Mouse (Mus musculus): Measurements from ENCODE around the gene Atp6v1g3.

The Atp6v1g3 gene

DNA sequence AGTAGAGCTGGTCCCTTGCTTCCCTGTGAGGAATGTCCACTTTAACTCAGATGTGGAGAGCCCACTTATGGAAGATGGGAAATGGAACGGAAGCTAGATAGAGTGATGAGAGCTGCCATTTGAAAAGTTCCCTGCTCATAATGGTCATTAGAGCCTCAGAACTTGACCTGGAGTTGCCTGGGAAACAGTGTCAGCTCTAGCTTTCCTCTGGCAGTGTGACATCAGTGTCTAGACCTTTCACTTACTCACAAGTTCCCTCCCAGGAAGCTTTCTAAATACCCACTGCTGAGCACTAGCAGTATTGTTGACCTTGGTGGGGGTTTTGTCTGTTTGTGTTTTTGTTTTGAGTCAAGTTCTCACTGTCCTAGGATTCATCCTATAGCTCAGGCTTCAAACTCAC is 15.2 kb downstream of the Atp6v1g3 start:
- no peak for DNase-seq (ENCODE audit: low spot score in 2 of 2)

DNA sequence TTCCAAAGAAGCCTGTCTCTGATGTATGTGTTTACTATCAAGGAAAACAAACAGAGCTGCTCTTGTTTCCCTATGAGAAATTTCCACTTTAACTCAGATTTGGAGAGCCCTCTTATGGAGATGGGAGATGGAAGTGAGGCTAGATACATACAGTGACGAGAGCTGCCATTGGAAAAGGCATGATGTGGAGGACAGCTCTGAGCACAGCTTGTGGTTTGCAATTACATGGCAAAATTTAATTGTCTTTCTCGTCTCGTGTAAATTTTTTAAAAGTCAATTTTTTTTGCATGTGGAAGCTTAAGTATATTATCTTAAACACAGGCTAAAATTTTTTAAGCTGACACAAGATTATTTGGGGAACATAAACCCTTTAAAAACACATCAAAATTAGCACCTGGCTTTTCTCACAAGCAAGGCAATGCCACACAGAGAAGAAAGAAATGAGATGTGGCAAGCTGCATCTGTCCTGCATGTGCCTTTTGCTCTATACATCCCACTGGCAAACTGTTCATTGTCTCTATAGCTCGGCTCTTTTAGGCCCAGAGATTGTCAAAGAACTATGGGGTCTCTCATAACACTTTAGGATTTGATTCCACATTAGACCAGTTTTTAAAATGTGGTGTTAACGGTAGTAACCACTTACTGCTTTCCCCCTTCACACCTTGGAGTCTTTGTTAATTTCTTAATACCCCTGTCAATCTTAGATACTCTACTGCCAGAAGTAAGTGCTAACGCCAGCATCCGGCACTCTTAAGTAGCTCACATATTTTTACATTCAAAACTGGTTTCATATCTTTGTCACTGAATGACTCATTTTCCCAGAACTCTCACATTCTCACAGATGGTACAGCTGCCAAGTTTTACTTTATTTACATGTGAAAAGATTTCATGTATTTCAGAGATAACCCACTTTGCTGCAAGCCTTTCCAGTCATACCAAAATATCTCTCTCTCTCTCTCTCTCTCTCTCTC is 16.2 kb downstream of the Atp6v1g3 start:
- peak; percentile 20 to 39 for DNase-seq (ENCODE audit: low spot score in 2 of 2)

DNA sequence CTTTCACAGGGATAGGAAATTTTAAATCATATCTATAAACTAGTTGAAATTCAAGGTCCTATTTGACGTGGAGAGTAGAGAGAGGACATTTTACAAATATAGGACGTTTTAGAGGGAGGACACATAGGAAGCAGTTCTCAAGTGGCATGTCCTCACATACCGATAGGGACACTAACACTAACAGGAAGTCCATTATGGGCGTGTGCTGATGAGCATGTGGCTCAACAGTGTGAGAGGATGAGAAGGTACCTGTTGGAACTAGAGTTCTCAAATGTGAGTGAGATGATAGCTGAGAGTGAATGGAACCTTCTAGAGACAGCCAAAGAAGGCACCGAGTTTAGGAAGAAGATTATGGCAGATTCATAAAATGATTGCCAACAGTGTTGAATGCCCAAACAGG is 17.9 kb downstream of the Atp6v1g3 start:
- DNase-seq (ENCODE audit: low spot score in 2 of 2): no peak

DNA sequence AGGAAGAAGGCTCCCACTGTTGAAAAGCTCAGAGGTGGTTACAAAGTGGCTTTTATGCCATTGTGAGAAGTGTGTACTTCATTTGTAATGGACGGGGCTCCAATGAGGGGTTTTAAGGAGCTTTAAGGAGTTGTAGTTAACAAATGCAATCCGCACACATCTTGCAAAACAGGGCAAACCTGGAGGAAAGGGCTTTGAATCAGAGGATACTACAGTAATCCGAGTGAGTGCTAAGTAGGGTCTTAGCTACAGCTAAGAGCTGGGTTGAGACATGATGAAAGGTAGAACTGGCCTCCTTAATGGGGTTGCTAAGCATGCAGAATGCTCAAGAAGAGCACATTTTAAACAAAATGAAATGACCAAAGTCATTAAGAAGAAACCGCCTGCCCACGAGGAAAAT is 20.9 kb downstream of the Atp6v1g3 start:
- DNase-seq (ENCODE audit: low spot score in 2 of 2): no peak

DNA sequence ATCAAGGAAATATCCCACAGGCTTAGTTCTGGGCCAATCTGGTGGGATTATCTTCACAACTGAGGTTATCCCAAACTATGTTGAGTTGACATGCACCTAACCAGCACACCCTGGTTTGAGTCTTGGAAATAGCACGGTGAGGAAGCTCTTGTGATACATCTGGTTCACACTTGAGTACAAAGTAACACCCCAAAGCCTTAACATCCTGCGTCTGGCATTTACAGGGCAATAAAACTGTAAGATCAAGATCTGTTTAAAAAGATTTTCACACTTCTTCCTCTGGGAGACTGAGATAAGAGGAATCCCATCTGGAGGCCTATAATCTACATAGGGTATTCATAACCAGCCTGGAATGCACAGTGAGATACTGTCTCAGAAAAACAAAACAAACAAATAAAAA is 24.6 kb downstream of the Atp6v1g3 start:
- DNase-seq (ENCODE audit: low spot score in 2 of 2): no peak

DNA sequence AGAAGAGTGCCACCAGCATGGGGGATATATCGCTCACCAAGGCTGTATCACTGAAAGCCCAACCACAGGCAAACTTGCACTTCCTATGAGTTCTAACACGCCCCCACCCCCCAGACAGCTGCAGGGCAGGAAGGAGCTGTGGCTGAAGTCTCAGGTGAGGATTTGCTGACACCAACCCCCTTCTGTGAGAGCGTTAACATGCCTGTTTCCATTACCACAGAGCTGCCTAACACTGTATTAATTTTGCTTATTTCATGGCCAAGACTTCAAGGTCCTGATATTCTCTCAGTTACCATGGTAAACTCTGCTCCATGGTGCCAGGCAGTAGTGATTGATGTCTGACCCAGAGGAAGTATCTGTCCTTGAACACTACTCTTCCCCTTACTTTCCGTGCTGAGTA is 26.0 kb downstream of the Atp6v1g3 start:
- no peak for DNase-seq (ENCODE audit: low spot score in 2 of 2)

DNA sequence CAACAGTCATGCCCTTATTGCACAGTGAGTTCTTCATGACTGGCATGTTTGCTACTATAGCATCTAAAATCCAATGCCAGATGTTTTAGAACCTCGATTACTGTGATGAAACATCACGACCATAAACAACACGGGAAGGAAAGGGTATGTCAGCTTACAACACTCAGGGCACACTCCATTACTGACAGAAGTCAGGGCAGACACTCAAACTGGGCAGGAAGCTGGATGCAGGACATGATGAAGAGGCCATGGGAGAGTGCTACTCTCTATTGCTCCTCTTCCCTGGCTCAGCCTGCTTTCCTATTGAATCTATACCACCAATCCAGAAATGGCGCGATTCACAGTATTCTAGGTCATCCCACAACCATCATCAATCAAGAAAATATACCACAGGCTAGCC is 28.4 kb downstream of the Atp6v1g3 start:
- DNase-seq (ENCODE audit: low spot score in 2 of 2): no peak

DNA sequence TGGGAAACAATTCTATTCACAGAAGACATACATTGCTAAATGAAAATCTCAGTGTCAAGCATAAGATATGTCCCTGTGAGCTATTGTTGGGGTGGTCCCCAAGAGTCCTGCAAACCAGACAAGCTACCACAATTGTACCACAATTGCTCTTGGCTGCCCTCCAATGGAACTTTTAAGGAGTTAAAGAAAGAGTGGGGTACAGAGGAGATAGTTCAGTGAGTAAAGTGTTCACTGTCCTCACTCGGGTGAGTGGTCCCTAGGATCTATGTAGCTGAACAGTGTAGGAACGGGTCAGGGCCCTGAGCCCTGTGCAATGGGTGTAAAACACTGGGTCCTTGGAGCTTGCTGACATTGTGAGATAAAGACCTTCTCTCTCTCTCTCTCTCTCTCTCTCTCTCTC is 29.2 kb downstream of the Atp6v1g3 start:
- DNase-seq (ENCODE audit: low spot score in 2 of 2): no peak

DNA sequence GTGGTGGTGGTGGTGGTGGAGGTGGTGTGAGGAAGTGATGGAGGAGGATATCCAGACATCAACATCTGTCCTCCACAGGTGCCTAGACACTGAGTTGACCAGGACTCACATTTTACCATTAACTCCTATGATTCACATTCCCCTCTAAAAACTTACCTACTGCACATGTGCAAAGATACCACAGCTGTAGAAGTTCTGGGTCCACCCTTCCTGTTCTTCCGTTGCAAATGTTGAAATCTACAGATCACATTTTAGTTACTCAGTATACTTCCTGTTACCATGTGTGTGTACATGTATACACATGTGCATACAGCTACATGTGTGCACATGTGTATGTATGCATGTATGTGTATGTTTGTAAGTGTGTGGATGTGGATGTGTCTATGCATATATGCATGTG is 29.8 kb downstream of the Atp6v1g3 start:
- no peak for DNase-seq (ENCODE audit: low spot score in 2 of 2)

DNA sequence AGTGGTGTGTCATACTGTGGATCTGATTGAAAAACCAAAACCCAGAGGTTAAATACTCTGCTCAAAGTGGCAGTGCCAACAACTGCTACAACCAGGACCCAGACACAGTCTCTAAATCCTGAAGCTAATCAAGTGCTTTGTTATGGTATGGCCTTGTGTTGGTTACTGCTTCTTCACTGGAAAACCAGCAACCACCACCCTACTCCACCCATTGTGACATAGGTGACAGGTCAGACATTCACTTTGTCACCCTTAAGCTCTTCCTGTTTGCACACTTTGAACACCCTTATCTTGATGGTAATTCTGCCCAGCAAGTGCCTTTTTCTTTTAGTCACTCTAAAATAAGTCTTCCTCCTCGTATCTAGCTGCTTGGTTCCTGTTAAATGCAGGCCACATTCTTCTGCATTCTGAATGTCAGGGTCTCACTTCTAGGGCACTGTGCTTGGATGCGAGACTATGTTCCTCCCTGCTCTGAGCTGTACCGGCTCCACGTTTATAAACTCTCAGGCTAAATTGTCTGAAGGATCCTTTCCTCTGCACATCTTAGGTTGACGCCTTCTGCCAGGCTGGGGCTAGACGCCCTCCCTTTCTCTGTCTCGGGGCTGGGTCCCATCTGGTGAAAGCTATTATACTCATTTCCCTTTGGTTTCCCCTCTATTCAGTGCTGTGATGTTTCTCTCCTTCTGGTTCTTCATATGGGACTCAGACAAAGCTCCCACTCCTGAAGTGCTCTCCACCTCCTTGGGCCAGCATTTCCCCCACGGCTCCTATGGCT is 30.8 kb downstream of the Atp6v1g3 start:
- no peak for DNase-seq (ENCODE audit: low spot score in 2 of 2)

DNA sequence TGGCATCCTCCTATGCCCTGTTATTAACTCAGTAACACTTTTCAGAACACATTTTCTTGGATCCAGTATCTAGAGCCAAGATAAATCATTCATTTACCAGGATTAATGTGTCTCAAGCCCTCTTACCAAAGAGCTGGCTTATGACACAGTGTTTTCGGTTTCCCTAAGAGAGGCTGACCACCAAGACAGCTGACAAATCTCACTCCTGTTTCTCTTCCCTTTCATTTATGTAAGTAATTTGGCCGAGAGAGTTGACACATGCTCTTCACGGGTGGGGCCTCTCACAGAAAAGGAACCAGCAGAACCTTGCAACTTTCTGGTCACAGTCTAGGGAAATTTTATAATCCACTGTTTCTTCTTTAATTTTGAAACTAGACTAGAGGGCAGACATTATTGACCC is 49.1 kb downstream of the Atp6v1g3 start:
- DNase-seq (ENCODE audit: low spot score in 2 of 2): no peak

DNA sequence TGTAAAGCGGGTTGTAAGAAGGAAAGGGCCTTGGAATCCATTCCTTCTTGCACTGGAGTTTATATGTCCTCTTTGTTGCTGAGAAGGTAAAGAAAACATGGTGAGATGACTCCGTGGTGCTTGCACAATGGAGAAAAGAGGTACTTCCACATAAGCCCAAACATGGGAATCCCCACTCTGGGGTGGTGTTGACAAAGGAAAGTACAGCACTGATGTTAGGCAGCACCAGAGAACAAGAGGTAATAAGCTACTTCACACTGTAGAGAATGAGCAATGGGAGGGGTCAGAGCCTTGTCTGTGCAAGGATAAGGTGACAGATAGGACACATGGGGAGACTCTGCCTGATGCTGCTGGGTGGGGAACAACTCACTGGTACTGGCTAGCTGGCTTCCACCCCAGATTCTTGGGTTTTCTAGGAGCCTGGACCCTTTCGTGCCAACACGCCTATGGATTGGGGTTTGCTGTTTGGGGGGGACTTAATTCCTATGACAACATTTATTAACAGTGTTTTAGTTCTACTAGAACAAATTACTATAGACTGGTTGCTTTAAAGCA is 49.6 kb downstream of the Atp6v1g3 start:
- no peak for DNase-seq (ENCODE audit: low spot score in 2 of 2)

DNA sequence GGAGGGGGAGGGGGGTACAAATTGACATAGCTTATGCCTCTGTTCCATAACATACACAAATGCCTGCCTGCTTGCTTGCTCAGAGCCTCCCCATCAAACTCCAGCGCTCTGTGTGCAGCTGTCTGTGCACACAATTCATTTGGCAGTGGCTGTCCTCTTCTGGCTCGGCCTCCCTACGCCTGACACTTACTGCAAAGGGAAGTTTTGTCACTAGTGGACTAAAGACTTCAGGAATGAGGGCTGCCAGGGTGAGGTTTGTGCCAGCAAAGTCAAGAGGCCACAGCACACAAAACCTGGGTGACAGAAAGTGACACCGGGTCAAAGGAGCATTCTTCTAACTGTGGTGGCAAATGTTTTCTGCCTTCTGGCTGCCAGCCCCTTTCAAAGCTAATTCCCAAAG is 52.6 kb downstream of the Atp6v1g3 start:
- no peak for DNase-seq (ENCODE audit: low spot score in 2 of 2)

DNA sequence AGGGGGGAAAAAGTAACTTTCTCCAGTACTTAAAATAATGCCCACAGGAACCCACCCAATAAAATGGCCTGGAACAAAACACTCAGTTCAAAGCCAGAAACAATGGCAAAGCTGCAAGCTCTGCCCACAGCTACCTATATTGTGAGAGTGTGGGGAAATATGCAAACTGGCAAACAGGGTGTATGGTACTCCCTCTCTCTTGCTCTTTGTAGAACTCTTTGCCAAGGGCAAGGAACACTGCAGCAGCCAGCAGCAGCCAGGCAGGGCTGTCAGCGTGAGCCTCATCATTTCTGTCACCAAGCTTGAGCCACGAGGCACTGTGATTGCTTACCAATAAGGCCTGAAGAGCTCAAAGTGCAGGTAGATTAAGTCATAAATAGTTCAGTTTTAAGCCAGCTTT is 53.0 kb downstream of the Atp6v1g3 start:
- no peak for DNase-seq (ENCODE audit: low spot score in 2 of 2)

DNA sequence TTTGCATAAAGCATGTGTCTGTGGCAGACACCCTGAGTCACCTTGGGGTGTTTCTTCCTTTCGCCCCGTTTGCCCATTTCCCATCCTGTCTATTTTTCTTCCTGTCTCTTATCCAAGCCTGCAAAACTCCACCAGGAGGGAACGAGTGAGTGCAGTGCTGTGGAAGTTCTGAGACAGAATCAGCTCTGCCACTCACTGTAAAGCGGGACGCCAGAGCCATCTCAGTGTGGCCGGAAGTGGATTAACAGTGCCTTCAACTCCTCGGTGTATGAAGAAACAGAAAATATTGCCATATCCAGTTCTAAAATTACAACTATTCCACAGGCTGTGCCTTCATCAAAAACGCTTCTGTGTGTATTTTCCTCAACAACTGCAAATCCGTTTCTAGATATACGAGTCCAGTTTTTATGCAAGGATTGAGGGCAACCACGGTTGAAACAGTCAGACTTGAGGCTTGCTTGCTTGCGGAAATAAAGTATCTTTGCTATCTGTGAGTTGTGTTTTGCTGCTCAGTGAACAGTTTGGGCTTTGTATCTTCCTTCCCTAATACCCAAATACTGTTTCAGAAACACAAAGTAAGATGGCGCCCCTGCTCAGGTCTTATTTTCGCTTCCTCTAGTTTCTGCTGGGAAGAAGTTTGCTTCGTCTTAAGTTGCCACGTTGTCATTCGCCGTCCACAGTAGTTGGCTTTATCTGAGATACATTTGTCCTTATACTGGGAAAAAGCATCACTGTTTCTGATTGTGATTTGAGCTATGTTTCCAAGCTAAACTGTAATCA is 54.1 kb downstream of the Atp6v1g3 start:
- no peak for DNase-seq (ENCODE audit: low spot score in 2 of 2)

DNA sequence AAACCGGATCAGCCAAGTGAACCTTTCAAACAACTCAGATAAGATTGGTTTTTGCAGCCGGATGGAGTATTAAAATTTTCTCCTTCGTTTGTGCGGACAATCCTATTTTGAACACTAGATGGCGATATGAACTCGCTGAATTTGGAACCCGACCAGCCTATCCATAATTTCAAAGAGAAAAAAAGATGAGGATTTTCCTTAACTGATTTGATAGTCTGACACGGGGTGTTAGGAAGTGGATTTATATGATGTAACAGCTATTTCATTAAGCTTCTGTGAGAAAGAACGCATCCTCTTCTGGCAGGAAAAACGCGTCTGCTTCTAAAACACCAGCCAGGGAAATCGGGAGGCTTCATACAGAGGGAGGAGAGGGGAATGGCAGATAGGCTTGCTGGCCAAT is 54.8 kb downstream of the Atp6v1g3 start:
- DNase-seq (ENCODE audit: low spot score in 2 of 2): peak in 1 of 2 experiments; percentile 54

DNA sequence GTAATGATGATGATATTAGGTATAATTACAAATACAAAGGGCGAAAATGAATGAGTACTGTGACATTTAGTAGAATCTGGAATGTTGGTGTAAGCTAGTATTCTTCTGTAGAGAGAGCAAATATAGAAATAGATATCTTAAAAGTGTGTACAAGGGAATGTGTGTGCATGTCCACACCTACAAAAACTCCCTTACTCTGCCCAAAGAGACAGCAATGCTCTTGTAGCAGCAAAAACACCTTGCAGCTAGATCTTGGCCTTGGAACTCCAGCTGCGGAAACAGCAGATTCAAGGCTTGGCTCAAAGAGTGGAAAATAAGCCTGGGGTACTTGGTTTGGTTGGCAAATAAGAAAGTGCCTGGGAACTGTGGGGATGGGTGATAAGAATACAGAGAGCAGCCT is 57.0 kb downstream of the Atp6v1g3 start:
- DNase-seq (ENCODE audit: low spot score in 2 of 2): no peak

DNA sequence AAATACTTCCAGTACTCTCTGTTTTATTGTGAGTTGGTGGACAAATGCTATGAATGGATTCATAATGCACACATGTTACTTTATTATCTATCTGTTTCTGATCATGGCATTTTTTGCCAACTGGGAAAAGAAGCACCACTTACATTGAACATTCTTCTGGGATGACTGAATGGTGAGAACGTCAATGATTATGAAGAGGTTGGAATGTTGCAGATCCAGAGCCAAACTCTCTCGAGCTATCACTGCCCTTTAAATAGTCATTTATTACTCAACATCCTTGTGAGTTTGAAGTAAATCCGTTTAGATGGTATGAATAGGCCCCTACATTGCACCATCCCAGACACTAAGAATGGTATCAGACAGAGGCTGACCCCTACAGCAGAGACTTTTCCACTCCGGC is 58.1 kb downstream of the Atp6v1g3 start:
- no peak for DNase-seq (ENCODE audit: low spot score in 2 of 2)

DNA sequence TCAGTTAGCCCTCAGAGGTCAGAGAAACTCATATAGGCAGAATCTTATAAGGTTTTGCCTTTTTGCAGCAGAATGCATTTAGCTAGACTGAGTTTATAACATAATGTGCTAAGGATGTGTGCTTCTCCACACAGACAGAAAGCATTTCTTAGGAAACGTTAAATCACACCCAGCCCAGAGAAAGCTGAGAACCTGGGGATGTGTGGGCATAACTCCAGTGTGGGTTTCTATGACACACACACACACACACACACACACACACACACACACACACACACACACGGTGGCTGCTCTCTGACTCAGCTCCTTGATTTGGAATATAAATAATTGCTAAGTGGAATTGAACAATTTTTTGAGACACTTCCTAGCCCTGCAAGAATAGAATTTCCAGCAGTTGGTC is 61.2 kb downstream of the Atp6v1g3 start:
- no peak for DNase-seq (ENCODE audit: low spot score in 2 of 2)

DNA sequence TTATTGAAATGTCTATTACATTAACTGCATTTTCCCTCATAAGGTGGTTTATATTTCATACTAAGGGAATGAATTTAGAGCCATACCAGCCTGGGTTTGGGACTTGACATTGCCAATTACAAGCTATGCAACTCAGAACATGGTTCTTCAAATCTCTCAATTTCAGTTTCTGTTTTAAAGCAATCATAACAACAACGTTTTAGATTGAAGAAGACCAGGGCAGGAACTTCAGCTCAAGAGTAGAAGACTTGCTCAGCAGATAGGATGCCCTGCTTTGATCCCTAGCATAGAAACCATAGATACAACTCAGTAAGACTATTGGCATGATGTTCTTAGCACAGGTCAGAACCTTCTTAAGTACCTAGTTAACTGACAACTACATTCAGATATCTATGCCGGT is 63.9 kb downstream of the Atp6v1g3 start:
- DNase-seq (ENCODE audit: low spot score in 2 of 2): no peak

All from left cerebral cortex, adult 9 months (tissue).